Mouse (Mus musculus): ENCODE data around the gene Prrt3. TPM values are rescaled to one million over a fixed set of nuclear protein-coding genes. Genes with fewer than 3 reads are reported as not detected.

Prrt3 gene
- polyA plus RNA-seq, 1 experiment from 2014 or later: 14.2 TPM

GRCm38 (mm10) chr6:113517434-113518080 is 15.8 kb upstream of the Prrt3 start:
- Histone ChIP-seq H3K27ac (ENCODE audit: low read depth, low read length) (no peak overlapping the region), H3K9ac (ENCODE audit: low read depth, low read length) (no peak overlapping the region), H3K4me2 (ENCODE audit: low read length) (no peak overlapping the region), H3K36me3 (ENCODE audit: control insufficient read depth, insufficient read depth, low read length) (peaks cover 76% of the 10 kb centered on the region), H3K4me3 (ENCODE audit: low read length) (no peak overlapping the region), H3K4me1 (ENCODE audit: control insufficient read depth, insufficient read depth, low read depth, low read length) (no peaks in the 10 kb centered on the region), H3K9me3 (ENCODE audit: control insufficient read depth, low read length) (no peaks in the 10 kb centered on the region), H3K27me3 (replicated peaks; ENCODE audit: control insufficient read depth, insufficient read depth, low read length) (no peaks in the 10 kb centered on the region)
- ATAC-seq: no peak
- 95% methylated on average over 8 of the region's 8 CpGs for whole genome bisulfite sequencing

DNA sequence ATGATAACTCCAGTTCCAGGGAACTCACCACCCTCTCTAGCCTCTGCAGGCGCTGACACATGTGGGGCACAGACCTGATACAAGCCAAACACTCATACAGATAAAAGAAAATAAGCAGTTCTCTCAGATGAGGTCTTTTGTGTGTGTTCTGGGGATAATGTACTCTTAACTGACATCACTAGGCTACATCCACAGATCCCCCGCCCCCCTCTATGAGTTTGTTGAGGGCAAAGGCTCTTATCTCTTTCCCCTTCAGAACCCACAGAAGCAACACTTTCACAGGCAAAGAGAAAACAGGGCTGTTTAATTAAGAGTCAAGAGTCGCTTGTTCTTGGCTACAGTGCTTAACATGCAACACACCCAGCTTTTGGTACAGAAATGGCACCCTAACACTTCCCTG is 12.9 kb upstream of the Prrt3 start:
- Histone ChIP-seq H3K4me1 (ENCODE audit: control insufficient read depth, insufficient read depth, low read depth, low read length) (no peaks in the 10 kb centered on the region), H3K4me3 (ENCODE audit: low read length) (no peak overlapping the region), H3K9me3 (ENCODE audit: control insufficient read depth, low read length) (no peaks in the 10 kb centered on the region), H3K27ac (ENCODE audit: low read depth, low read length) (no peak overlapping the region), H3K9ac (ENCODE audit: low read depth, low read length) (no peak overlapping the region), H3K27me3 (replicated peaks; ENCODE audit: control insufficient read depth, insufficient read depth, low read length) (no peaks in the 10 kb centered on the region), H3K4me2 (ENCODE audit: low read length) (no peak overlapping the region), H3K36me3 (ENCODE audit: control insufficient read depth, insufficient read depth, low read length) (peaks cover 59% of the 10 kb centered on the region)
- 99% methylated on average over 3 of the region's 3 CpGs for WGBS
- no peak for ATAC-seq

- 89% methylated on average over 6 of the region's 6 CpGs for WGBS
- Histone ChIP-seq H3K4me1 (ENCODE audit: control insufficient read depth, insufficient read depth, low read depth, low read length) (no peaks in the 10 kb centered on the region), H3K27me3 (replicated peaks; ENCODE audit: control insufficient read depth, insufficient read depth, low read length) (no peaks in the 10 kb centered on the region), H3K9me3 (ENCODE audit: control insufficient read depth, low read length) (no peaks in the 10 kb centered on the region), H3K36me3 (ENCODE audit: control insufficient read depth, insufficient read depth, low read length) (peaks cover 52% of the 10 kb centered on the region), H3K4me2 (ENCODE audit: low read length) (no peak overlapping the region), H3K4me3 (ENCODE audit: low read length) (no peak overlapping the region), H3K9ac (ENCODE audit: low read depth, low read length) (no peak overlapping the region), H3K27ac (ENCODE audit: low read depth, low read length) (no peak overlapping the region)
- no peak for ATAC-seq
Measured at GRCm38 (mm10) chr6:113513944-113514343, 12.2 kb upstream of the Prrt3 start.

GRCm38 (mm10) chr6:113508947-113509280 is 7.2 kb upstream of the Prrt3 start:
- Histone ChIP-seq H3K27ac (ENCODE audit: low read depth, low read length) (peak overlapping the region; percentile 23; the same call in 1 of the 2 replicates), H3K4me3 (ENCODE audit: low read length) (no peak overlapping the region), H3K27me3 (replicated peaks; ENCODE audit: control insufficient read depth, insufficient read depth, low read length) (no peaks in the 10 kb centered on the region), H3K36me3 (ENCODE audit: control insufficient read depth, insufficient read depth, low read length) (peaks cover 3% of the 10 kb centered on the region; the same call in 1 of the 2 replicates), H3K9me3 (ENCODE audit: control insufficient read depth, low read length) (no peaks in the 10 kb centered on the region), H3K9ac (ENCODE audit: low read depth, low read length) (no peak overlapping the region), H3K4me2 (ENCODE audit: low read length) (no peak overlapping the region), H3K4me1 (ENCODE audit: control insufficient read depth, insufficient read depth, low read depth, low read length) (no peaks in the 10 kb centered on the region)
- no peak for ATAC-seq
- 45% methylated on average over 5 of the region's 5 CpGs for WGBS

- H3K9me3 ChIP-seq (ENCODE audit: control insufficient read depth, low read length): 0 out of 2 replicates have a peak, but pooled peaks cover 2% of the 10 kb centered on the region
Measured at GRCm38 (mm10) chr6:113508272-113508946, 6.7 kb upstream of the Prrt3 start.

GRCm38 (mm10) chr6:113507130-113507529 is 5.4 kb upstream of the Prrt3 start:
- Histone ChIP-seq H3K27ac (ENCODE audit: low read depth, low read length) (no peak overlapping the region), H3K4me2 (ENCODE audit: low read length) (no peak overlapping the region), H3K9me3 (ENCODE audit: control insufficient read depth, low read length) (0 out of 2 replicates have a peak, but pooled peaks cover 2% of the 10 kb centered on the region), H3K36me3 (ENCODE audit: control insufficient read depth, insufficient read depth, low read length) (no peaks in the 10 kb centered on the region), H3K9ac (ENCODE audit: low read depth, low read length) (no peak overlapping the region), H3K4me1 (ENCODE audit: control insufficient read depth, insufficient read depth, low read depth, low read length) (peaks cover 3% of the 10 kb centered on the region), H3K27me3 (replicated peaks; ENCODE audit: control insufficient read depth, insufficient read depth, low read length) (no peaks in the 10 kb centered on the region), H3K4me3 (ENCODE audit: low read length) (no peak overlapping the region)
- ATAC-seq: no peak

More at GRCm38 (mm10) chr6:113508272-113508946, 6.7 kb upstream of the Prrt3 start:
- no peaks in the 10 kb centered on the region for H3K36me3 ChIP-seq (ENCODE audit: control insufficient read depth, insufficient read depth, low read length)
- ATAC-seq: no peak
- H3K4me2 ChIP-seq (ENCODE audit: low read length): no peak overlapping the region
- 56% methylated on average over 7 of the region's 7 CpGs for WGBS
- H3K27me3 ChIP-seq (replicated peaks; ENCODE audit: control insufficient read depth, insufficient read depth, low read length): no peaks in the 10 kb centered on the region
- H3K9ac ChIP-seq (ENCODE audit: low read depth, low read length): no peak overlapping the region
- no peaks in the 10 kb centered on the region for H3K4me1 ChIP-seq (ENCODE audit: control insufficient read depth, insufficient read depth, low read depth, low read length)
- peak overlapping the region; percentile 23; the same call in 1 of the 2 replicates for H3K27ac ChIP-seq (ENCODE audit: low read depth, low read length)
- H3K4me3 ChIP-seq (ENCODE audit: low read length): no peak overlapping the region

DNA sequence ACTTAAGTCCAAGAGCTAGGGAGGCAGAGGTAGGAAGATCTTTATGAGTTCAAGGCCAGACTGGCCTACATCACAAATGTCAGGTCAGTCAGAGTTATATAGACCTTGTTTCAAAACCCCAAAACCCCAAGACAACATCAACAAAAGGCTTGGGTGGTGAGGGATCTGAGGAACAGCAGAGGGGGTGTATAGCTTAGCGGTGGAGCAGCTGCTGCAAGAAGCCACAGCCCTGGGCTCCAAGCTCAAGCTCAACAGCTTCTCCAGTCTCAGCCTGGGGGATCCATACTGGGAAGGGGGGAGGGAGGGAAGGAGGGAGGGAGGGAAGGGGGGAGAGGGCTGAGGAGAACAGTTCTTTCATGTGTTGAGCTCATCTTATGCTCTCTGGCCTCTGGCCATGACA is 4.0 kb upstream of the Prrt3 start:
- Histone ChIP-seq H3K36me3 (ENCODE audit: control insufficient read depth, insufficient read depth, low read length) (no peaks in the 10 kb centered on the region), H3K9ac (ENCODE audit: low read depth, low read length) (no peak overlapping the region), H3K27me3 (replicated peaks; ENCODE audit: control insufficient read depth, insufficient read depth, low read length) (no peaks in the 10 kb centered on the region), H3K4me1 (ENCODE audit: control insufficient read depth, insufficient read depth, low read depth, low read length) (peaks cover 6% of the 10 kb centered on the region), H3K4me3 (ENCODE audit: low read length) (no peak overlapping the region), H3K4me2 (ENCODE audit: low read length) (no peak overlapping the region), H3K27ac (ENCODE audit: low read depth, low read length) (no peak overlapping the region), H3K9me3 (ENCODE audit: control insufficient read depth, low read length) (0 out of 2 replicates have a peak, but pooled peaks cover 2% of the 10 kb centered on the region)
- ATAC-seq: no peak
- WGBS: 89% methylated on average over 1 of the region's 1 CpGs

- 56% methylated on average over 2 of the region's 2 CpGs for WGBS
- H3K27me3 ChIP-seq (replicated peaks; ENCODE audit: control insufficient read depth, insufficient read depth, low read length): no peaks in the 10 kb centered on the region
- no peak for ATAC-seq
Measured at GRCm38 (mm10) chr6:113502801-113503200, 1.1 kb upstream of the Prrt3 start.

DNA sequence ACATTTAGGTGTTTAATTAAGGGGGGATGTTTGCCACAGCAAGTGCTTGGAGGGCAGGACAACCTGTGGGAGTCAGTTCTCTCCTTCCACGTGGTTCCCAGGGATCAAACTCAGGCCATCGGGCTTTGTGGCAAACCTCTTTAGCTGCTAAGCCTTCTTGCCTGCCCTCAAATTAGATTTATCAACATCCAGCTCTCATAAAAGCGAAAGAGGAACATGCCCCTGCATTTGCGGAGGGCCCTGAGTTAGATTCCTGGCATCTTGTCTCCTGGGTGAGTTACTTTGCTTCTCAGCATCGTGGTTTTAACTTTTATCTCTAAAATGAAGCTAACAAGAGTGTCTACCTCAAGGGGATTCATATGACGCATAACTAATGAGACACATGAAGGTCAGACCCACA is 2.4 kb downstream of the Prrt3 start:
- Histone ChIP-seq H3K27me3 (replicated peaks; ENCODE audit: control insufficient read depth, insufficient read depth, low read length) (no peaks in the 10 kb centered on the region; the same call in none of the 2 replicates), H3K9me3 (ENCODE audit: control insufficient read depth, low read length) (0 out of 2 replicates have a peak, but pooled peaks cover 2% of the 10 kb centered on the region), H3K4me3 (ENCODE audit: low read length) (no peak overlapping the region), H3K4me2 (ENCODE audit: low read length) (no peak overlapping the region), H3K9ac (ENCODE audit: low read depth, low read length) (no peak overlapping the region), H3K27ac (ENCODE audit: low read depth, low read length) (no peak overlapping the region), H3K36me3 (ENCODE audit: control insufficient read depth, insufficient read depth, low read length) (peaks cover 5% of the 10 kb centered on the region; the same call in 1 of the 2 replicates), H3K4me1 (ENCODE audit: control insufficient read depth, insufficient read depth, low read depth, low read length) (peaks cover 12% of the 10 kb centered on the region)
- ATAC-seq: no peak
- 89% methylated on average over 6 of the region's 6 CpGs for WGBS

More at GRCm38 (mm10) chr6:113502801-113503200, 1.1 kb upstream of the Prrt3 start:
- Histone ChIP-seq H3K4me3 (ENCODE audit: low read length) (no peak overlapping the region), H3K9ac (ENCODE audit: low read depth, low read length) (no peak overlapping the region), H3K36me3 (ENCODE audit: control insufficient read depth, insufficient read depth, low read length) (no peaks in the 10 kb centered on the region), H3K27ac (ENCODE audit: low read depth, low read length) (no peak overlapping the region), H3K4me1 (ENCODE audit: control insufficient read depth, insufficient read depth, low read depth, low read length) (peaks cover 6% of the 10 kb centered on the region), H3K4me2 (ENCODE audit: low read length) (no peak overlapping the region), H3K9me3 (ENCODE audit: control insufficient read depth, low read length) (0 out of 2 replicates have a peak, but pooled peaks cover 2% of the 10 kb centered on the region)

Data from hindbrain, embryonic 16.5 days (tissue).